Mouse (Mus musculus): ENCODE results near the gene Slc19a1.
A peak's percentile ranks its signal among the peaks of the same experiment; 100 is the strongest.

Gene Slc19a1

GRCm38 (mm10) chr10:77033323-77034025 is 1.4 kb downstream of the Slc19a1 start:
- DNase-seq: peak; percentile 78 to 83

DNA sequence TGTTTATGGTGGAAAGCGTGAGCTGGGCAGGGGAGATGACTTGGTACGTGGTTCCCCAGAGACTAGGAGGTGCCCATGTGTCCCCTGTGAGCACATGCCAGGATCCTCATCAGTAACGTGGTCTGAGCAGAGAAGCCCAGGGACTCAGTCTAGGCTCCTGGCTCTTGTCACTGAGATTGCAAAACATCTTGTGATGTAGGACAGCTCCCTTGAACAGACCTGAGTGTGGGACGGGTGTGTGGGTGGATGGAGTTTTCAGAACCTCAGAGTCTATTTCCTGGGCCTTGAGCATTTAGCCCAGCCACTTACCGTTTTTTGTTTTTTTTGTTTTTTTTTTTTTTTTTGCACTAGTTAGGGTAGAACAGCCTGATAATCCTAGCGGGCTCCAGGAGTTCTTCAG is 3.4 kb downstream of the Slc19a1 start:
- no peak for DNase-seq

- no peak for DNase-seq
Measured at GRCm38 (mm10) chr10:77038579-77039174, 6.6 kb downstream of the Slc19a1 start.

DNA sequence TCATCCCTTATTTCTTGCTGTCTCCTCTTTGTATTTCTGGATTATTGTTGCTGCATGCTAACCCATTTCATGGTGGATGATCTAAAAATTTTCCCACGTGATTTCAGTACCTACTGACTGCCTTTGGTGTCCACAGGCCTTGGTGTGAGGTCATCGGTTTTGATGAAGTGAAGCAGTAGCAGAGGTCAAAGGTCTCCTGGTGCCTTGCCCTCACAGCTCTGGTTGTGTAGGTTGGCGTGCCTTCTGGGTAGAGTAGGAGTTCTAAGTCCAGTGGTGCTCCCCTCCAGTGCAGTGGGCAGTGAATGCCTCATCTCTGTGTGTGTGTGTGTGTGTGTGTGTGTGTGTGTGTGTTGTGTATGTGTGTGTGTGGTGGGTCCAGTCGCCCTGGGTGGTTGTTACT is 16.2 kb downstream of the Slc19a1 start:
- DNase-seq: peak; percentile 57 to 66

DNA sequence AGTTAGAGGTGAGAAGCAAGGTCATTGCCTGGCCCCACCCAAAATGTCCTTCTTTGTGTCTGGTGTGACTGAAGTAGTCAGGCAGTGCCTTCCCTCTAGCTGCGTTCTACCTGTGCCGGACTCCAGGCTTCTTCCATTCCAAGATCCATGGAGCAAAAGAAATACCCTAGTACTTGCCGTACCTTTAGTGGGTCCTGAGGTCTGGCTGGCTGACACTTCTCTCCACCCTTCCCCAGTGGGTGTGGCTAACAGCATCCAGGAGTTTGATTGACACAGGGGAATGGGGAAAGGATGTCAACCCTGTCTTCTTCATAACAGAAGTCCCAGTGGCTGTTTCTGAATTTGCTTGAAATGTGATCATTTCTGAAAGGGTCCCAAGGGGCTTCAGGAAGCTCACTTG is 16.6 kb downstream of the Slc19a1 start:
- no peak for DNase-seq

- DNase-seq: no peak
Measured at GRCm38 (mm10) chr10:77056768-77057167, 24.7 kb downstream of the Slc19a1 start.

DNA sequence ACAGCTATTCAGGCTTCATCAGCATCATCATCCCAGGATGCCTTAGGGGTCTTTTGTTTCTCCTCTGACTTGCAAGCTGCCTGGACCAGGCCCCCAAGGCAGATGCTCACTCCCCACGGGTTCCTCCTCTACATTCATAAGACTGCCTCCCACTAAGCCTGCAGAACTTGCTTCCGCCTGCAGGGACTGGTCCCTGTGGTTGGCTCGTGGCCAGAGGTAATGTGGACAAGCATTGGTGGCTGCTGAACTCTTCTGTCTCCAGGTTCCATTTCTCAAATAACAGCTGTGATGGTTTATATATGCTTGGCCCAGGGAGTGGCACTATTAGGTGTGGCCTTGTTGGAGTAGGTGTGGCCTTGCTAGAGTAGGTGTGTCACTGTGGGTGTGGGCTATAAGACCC is 29.4 kb downstream of the Slc19a1 start:
- peak in 1 of 2 experiments; percentile 53 for DNase-seq

- peak; percentile 53 to 58 for DNase-seq
Measured at GRCm38 (mm10) chr10:77062393-77063010, 30.5 kb downstream of the Slc19a1 start.

DNA sequence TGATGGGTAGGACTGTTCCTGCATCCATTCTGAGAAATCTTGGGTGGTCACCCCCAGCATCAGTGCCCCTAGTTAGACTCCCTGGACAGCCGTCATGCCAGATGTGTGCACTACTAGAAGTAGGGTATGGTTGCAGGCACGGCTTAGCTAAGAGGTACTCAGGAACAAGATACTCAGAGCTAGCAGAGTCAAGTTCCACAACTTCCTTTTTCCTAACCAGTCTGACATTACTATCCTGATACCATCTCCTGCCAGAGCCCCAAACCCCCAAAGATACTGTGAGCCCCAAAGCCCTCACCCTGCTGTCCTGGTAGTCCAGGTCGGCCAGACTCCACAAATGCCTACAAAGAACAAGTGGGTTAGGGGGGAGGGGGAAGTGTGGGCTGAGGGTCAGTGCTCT is 32.2 kb downstream of the Slc19a1 start:
- DNase-seq: no peak

GRCm38 (mm10) chr10:77064659-77065058 is 32.6 kb downstream of the Slc19a1 start:
- no peak for DNase-seq

DNA sequence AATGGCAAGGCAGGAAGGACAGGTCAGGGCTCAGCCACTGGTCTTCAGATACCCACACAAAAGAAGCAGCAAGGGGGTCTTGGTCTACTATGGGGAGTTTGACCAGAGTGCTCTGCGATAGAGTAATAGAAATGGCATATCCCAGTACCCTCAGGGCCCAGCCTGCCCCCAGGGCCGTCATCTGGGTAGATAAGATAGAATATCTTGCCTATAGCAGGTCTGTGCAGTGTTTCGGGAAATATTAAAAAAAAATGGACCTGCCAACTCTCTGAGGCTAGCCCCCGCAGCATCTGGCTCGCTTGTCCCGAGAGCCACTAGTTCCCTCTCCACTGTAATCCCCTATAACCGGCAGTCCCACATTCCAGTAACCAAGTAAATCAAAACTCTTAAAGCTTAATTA is 36.4 kb downstream of the Slc19a1 start:
- DNase-seq: no peak

GRCm38 (mm10) chr10:77070072-77070471 is 38.0 kb downstream of the Slc19a1 start:
- DNase-seq: peak; percentile 76 to 91

DNA sequence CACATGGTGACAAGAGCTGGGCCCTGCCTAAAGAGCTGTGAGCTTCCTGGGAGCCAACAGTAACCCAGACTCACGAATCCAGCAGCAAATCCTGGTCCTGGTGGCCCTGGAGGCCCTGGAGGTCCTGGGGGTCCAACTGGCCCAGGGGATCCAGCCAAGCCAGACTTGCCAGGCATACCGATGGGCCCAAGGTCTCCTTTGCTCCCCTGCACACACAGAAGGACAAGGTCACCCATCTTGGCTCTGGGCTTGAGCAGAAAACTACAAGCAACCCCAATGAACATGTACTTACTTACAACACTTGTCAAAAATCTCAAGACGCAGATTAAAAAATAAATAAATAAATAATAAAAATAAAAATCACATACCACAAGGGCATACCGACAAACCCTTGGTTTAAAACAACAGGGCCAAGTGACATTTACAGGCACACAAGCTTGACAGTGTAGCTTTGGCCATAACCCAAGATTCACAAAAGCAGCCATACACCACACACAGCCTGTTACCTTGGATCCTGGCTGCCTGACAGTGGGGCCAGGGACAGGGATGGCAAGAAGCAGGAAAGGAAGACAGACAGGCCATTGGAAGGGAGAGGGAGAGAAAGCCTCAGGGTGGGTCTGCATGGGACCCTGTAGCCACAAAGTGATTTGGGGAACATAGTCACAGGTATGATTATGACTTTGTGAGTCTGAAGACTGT is 42.4 kb downstream of the Slc19a1 start:
- DNase-seq: no peak

DNA sequence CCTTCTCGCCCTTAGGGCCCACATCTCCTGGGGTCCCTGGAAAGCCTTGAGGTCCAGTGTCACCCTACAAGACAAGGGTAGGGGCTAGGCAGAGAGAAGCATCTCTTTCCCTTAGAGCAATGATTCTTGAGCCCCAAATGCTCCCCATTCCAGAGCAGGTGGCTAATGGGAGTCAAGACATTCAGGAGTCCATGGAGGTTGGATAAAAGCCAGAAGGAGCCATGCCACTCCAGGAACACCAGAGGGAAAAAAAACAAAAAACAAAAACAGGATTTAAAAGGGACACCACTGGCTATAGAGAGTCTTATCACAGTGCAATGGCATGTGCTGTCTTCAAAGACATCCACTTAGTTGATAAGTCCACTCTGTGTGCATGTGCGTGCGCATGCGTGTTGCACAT is 46.4 kb downstream of the Slc19a1 start:
- peak; percentile 29 to 31 for DNase-seq

DNA sequence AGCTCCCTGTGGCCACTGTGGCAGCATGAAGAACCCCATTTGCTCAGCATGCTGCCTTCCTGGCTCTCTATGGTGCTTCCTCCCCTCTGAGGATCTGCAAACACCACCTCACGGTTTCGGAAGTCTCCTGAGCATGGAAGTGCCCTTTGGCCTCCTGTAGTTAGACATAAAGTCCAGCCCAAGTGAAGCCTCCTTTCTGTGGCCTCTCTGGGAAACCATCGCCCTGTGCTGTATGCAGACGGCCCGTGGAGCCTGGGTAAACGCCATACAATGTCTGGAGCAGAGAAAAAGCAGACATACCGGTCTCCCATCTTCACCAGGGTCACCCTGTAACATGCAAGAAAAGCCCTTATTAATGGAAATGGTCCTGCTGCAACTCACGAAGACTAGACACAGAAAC is 46.9 kb downstream of the Slc19a1 start:
- peak; percentile 70 to 85 for DNase-seq

GRCm38 (mm10) chr10:77082453-77082852 is 50.4 kb downstream of the Slc19a1 start:
- peak; percentile 85 to 87 for DNase-seq

- DNase-seq: no peak
Measured at GRCm38 (mm10) chr10:77082921-77083320, 50.9 kb downstream of the Slc19a1 start.

- DNase-seq: no peak
Measured at GRCm38 (mm10) chr10:77084568-77084967, 52.5 kb downstream of the Slc19a1 start.

DNA sequence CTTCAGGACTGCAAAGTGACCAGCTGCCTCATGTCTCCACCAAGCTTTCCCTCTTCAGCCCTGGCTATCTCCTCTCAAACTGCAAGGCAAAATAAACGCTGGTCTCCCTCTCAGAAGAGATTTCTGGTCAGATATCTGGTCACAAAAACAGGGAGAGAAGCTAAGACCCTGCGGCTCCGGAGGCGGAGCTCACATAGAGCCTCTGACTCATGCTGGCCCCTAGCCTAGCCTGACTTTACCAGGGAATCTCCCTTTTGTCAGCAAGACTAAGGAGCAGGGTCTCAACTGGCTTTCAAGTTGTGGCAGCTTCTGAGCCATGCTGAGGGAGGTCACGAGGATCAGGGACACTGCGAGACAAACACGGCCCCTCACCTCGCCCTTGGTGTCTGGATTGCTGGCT is 57.3 kb downstream of the Slc19a1 start:
- peak; percentile 59 to 64 for DNase-seq

DNA sequence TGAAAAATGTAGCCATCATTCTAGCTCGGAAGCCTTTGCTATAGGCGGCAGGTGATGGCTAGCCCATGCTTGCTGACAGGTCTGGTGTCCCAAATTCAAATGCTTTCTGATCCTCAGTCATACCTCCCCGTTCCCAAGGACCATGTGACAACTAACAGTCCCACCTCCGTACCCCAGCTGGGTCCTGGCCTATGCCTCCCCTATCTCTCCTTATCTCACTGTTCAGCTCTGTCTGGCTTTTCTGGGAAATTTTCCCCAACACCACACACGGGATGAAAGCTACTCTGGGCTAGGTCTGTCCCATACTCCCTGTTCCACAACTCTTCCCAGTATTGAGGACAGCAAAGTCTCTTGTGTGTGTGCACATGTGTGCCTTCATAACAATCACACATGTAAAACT is 58.0 kb downstream of the Slc19a1 start:
- no peak for DNase-seq

GRCm38 (mm10) chr10:77091538-77092097 is 59.6 kb downstream of the Slc19a1 start:
- no peak for DNase-seq

DNA sequence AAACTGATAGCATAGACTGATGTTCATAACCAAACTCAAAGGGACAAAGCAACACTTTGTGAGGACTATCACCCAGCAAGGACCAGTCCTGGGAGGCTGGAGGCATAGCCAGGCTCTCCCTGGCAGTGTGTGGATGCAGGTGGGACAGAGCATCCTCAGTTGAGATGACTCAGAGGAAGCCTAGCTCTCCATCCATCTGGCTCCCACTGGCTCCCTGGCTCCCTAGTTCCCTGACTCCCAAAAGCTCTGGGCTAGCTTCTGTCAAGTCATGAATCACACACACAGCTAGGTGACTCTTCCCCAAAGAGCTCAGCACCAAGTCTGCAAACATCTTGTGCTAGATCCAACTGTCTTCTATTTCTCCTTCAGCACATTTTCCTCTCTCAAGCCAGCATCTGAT is 61.8 kb downstream of the Slc19a1 start:
- DNase-seq: no peak

GRCm38 (mm10) chr10:77095666-77096065 is 63.6 kb downstream of the Slc19a1 start:
- no peak for DNase-seq

Data from kidney, postnatal 36 days (tissue).